Mouse (Mus musculus) CH12F3 (cell line): ENCODE measurements around the gene Fkbp7.

Experiments
- in situ Hi-C: fragments of 300-500 bp; cut with MboI; formaldehyde crosslinking; loops from 2 replicates; pipeline ENCODE4 v1.14.3; 2020; ENCODE audit warnings: low sequenced_read_pairs

The Fkbp7 gene

GRCm38 (mm10) chr2:76672966-76673392 lies at the start of gene Fkbp7:
Gene Fkbp7, minus strand, starts transcription at chr2:76673116.
- in situ Hi-C loops, result no loop called here

- in situ Hi-C loops, result no loop called here
Observed at GRCm38 (mm10) chr2:76719650-76720049, 46.7 kb upstream of the Fkbp7 start.

GRCm38 (mm10) chr2:76714984-76715383 lies 42.1 kb upstream of the Fkbp7 start:
- in situ Hi-C loops, result no loop called here

- in situ Hi-C loops, result no loop called here
Observed at GRCm38 (mm10) chr2:76708512-76708911, 35.6 kb upstream of the Fkbp7 start.

GRCm38 (mm10) chr2:76705655-76706054 lies 32.7 kb upstream of the Fkbp7 start:
- in situ Hi-C loops, result no loop called here

- in situ Hi-C loops, result no loop called here
Observed at GRCm38 (mm10) chr2:76702751-76703150, 29.8 kb upstream of the Fkbp7 start.

- in situ Hi-C loops, result no loop called here
Observed at GRCm38 (mm10) chr2:76702188-76702587, 29.3 kb upstream of the Fkbp7 start.

GRCm38 (mm10) chr2:76695290-76695689 lies 22.4 kb upstream of the Fkbp7 start:
- in situ Hi-C loops, result no loop called here

- in situ Hi-C loops, result no loop called here
Observed at GRCm38 (mm10) chr2:76693765-76694164, 20.8 kb upstream of the Fkbp7 start.

- in situ Hi-C loops, result no loop called here
Observed at GRCm38 (mm10) chr2:76690436-76691204, 17.7 kb upstream of the Fkbp7 start.

- in situ Hi-C loops, result no loop called here
Observed at GRCm38 (mm10) chr2:76688162-76688561, 15.2 kb upstream of the Fkbp7 start.

- in situ Hi-C loops, result no loop called here
Observed at GRCm38 (mm10) chr2:76687608-76688007, 14.7 kb upstream of the Fkbp7 start.

GRCm38 (mm10) chr2:76686986-76687385 lies 14.1 kb upstream of the Fkbp7 start:
- in situ Hi-C loops, result no loop called here

GRCm38 (mm10) chr2:76682301-76682700 lies 9.4 kb upstream of the Fkbp7 start:
- in situ Hi-C loops, result no loop called here

- in situ Hi-C loops, result no loop called here
Observed at GRCm38 (mm10) chr2:76676401-76677226, 3.7 kb upstream of the Fkbp7 start.

GRCm38 (mm10) chr2:76675949-76676348 lies 3.0 kb upstream of the Fkbp7 start:
- in situ Hi-C loops, result no loop called here

GRCm38 (mm10) chr2:76675451-76675850 lies 2.5 kb upstream of the Fkbp7 start:
- in situ Hi-C loops, result no loop called here

GRCm38 (mm10) chr2:76674725-76675427 lies 2.0 kb upstream of the Fkbp7 start, which contains the start of gene Plekha3:
Gene Plekha3, plus strand, starts transcription at chr2:76675281.
- in situ Hi-C loops, result no loop called here

- in situ Hi-C loops, result no loop called here
Observed at GRCm38 (mm10) chr2:76673472-76674081, 661 bp upstream of the Fkbp7 start.

GRCm38 (mm10) chr2:76672134-76672745 lies 676 bp downstream of the Fkbp7 start:
- in situ Hi-C loops, result no loop called here
